In genomic region chr8:95020293-95020777, GRCm38 (mm10) we compare ENCODE assay signal across 8 mouse cellular contexts. TPM values are rescaled to one million over a fixed set of nuclear protein-coding genes. Genes with fewer than 3 reads are reported as not detected.
DNase-seq lines count a peak whose midpoint lies in the region; ATAC-seq and TF ChIP-seq lines count a peak whose summit lies in the region.
"Had no signal": no experiment of that assay in that cellular context is flagged by ENCODE, and none has a peak within 500 bp of the region (broad histone marks: within the 10 kb centered on the region; RNA-seq: fewer than 3 reads in every experiment).

No protein-coding gene starts in this region.

- TF ChIP-seq POLR2A in MEL (IDR thresholded peaks at IDR 0.05; ENCODE audit: control insufficient read depth in 1 of 2, insufficient read depth in 1 of 2, low read depth in 1 of 2, low read length in 2 of 2, poor library complexity in 1 of 2) = no peak

- no peak for ATAC-seq in embryonic facial prominence, embryonic 11.5 days (replicated peaks; ENCODE audit: insufficient number of reproducible peaks, low FRiP score, low TSS enrichment, low read depth)
- ATAC-seq in megakaryocyte-erythroid progenitor cell, adult 5-6 weeks (replicated peaks; ENCODE audit: low FRiP score, low TSS enrichment, poor library complexity, severe bottlenecking) = peak; percentile 66
- no peak for ATAC-seq in hindbrain, postnatal 0 days

- no peaks in the 10 kb centered on the region for H3K9me3 ChIP-seq in MEL (replicated peaks; ENCODE audit: insufficient read depth, low read length)
- no peaks in the 10 kb centered on the region for H3K9me3 ChIP-seq in embryonic facial prominence, embryonic 11.5 days (replicated peaks; ENCODE audit: control insufficient read depth, low read length)
- H3K9me3 ChIP-seq in limb, embryonic 10.5 days (replicated peaks) = no peaks in the 10 kb centered on the region
- H3K9me3 ChIP-seq in hindbrain, postnatal 0 days (ENCODE audit: low read length) = no peaks in the 10 kb centered on the region

- H3K4me3 ChIP-seq in MEL (ENCODE audit: control insufficient read depth in 1 of 2, insufficient read depth in 1 of 2, low read depth in 2 of 2, low read length in 2 of 2) = no peak overlapping the region
- H3K4me3 ChIP-seq in embryonic facial prominence, embryonic 11.5 days (ENCODE audit: low read depth, low read length) = no peak overlapping the region
- no peak overlapping the region for H3K4me3 ChIP-seq in limb, embryonic 10.5 days
- no peak overlapping the region for H3K4me3 ChIP-seq in hindbrain, postnatal 0 days (ENCODE audit: low read length)

- no peaks in the 10 kb centered on the region for H3K4me1 ChIP-seq in MEL (ENCODE audit: control insufficient read depth in 1 of 2, insufficient read depth in 2 of 2, low read length in 2 of 2)
- no peaks in the 10 kb centered on the region for H3K4me1 ChIP-seq in embryonic facial prominence, embryonic 11.5 days (ENCODE audit: control insufficient read depth, insufficient read depth, low read length)
- H3K4me1 ChIP-seq in limb, embryonic 10.5 days = peaks cover 15% of the 10 kb centered on the region
- no peaks in the 10 kb centered on the region for H3K4me1 ChIP-seq in hindbrain, postnatal 0 days (ENCODE audit: insufficient read depth, low read length)

- no peak for TF ChIP-seq RAD21 in MEL (IDR thresholded peaks at IDR 0.05; ENCODE audit: low read depth, low read length)

- WGBS in embryonic facial prominence, embryonic 11.5 days = 66% methylated on average over 12 of the region's 12 CpGs
- 70% methylated on average over 12 of the region's 12 CpGs for WGBS in limb, embryonic 10.5 days
- WGBS in hindbrain, postnatal 0 days = 74% methylated on average over 12 of the region's 12 CpGs

- TF ChIP-seq CTCF in MEL (IDR thresholded peaks at IDR 0.05 in 2 of 3, conservative IDR thresholded peaks at IDR 0.05 in 1 of 3; ENCODE audit: control insufficient read depth in 1 of 3, insufficient read depth in 1 of 3, low read depth in 2 of 3, low read length in 3 of 3, poor library complexity in 1 of 3, severe bottlenecking in 1 of 3) = no peak
- no peak for TF ChIP-seq CTCF in hindbrain, postnatal 0 days (IDR thresholded peaks at IDR 0.05; ENCODE audit: low read depth)

- no peak overlapping the region for H3K27ac ChIP-seq in MEL (ENCODE audit: control insufficient read depth, low read depth, low read length)
- H3K27ac ChIP-seq in embryonic facial prominence, embryonic 11.5 days (replicated peaks; ENCODE audit: low read depth, low read length) = 0 out of 2 replicates have a peak overlapping the region, but pooled peaks have one; percentile 8
- H3K27ac ChIP-seq in limb, embryonic 10.5 days = peak overlapping the region; percentile 31
- no peak overlapping the region for H3K27ac ChIP-seq in hindbrain, postnatal 0 days

- H3K27me3 ChIP-seq in MEL (ENCODE audit: control insufficient read depth in 1 of 2, insufficient read depth in 2 of 2, low read length in 2 of 2) = peaks cover 0 to 3% of the 10 kb centered on the region in 2 experiments; a peak in 2 of 4 replicates
- H3K27me3 ChIP-seq in embryonic facial prominence, embryonic 11.5 days (ENCODE audit: control insufficient read depth, insufficient read depth, low read length) = no peaks in the 10 kb centered on the region
- H3K27me3 ChIP-seq in limb, embryonic 10.5 days (ENCODE audit: low read depth, poor library complexity, severe bottlenecking) = no peaks in the 10 kb centered on the region
- H3K27me3 ChIP-seq in hindbrain, postnatal 0 days (ENCODE audit: insufficient read depth, low read length) = no peaks in the 10 kb centered on the region

- no peaks in the 10 kb centered on the region for H3K79me2 ChIP-seq in MEL (ENCODE audit: control insufficient read depth, insufficient read depth, low read length, poor library complexity)

- H3K36me3 ChIP-seq in MEL (ENCODE audit: control insufficient read depth in 1 of 2, insufficient read depth in 2 of 2, low read length in 2 of 2) = no peaks in the 10 kb centered on the region
- H3K36me3 ChIP-seq in embryonic facial prominence, embryonic 11.5 days (replicated peaks; ENCODE audit: control insufficient read depth, insufficient read depth, low read depth, low read length) = no peaks in the 10 kb centered on the region
- no peaks in the 10 kb centered on the region for H3K36me3 ChIP-seq in limb, embryonic 10.5 days
- no peaks in the 10 kb centered on the region for H3K36me3 ChIP-seq in hindbrain, postnatal 0 days (ENCODE audit: insufficient read depth, low read length)

- no peak overlapping the region for H3K4me2 ChIP-seq in embryonic facial prominence, embryonic 11.5 days (ENCODE audit: low read depth, low read length)
- H3K4me2 ChIP-seq in hindbrain, postnatal 0 days (ENCODE audit: low read depth, low read length) = no peak overlapping the region

- peak; percentile 8 for DNase-seq in MEL (ENCODE audit: low read depth, low spot score)
- no peak for DNase-seq in embryonic facial prominence, embryonic 11.5 days (ENCODE audit: low spot score)
- DNase-seq in limb, embryonic 10.5 days (ENCODE audit: low spot score) = no peak
- no peak for DNase-seq in cerebellum, adult 9-11 months
- DNase-seq in hindbrain, postnatal 0 days (ENCODE audit: low spot score) = no peak
- DNase-seq in cerebellum, adult 11-12 months = no peak

- no peak for TF ChIP-seq EP300 in MEL (IDR thresholded peaks at IDR 0.05; ENCODE audit: low read depth in 1 of 2, low read length in 2 of 2)

- H3K9ac ChIP-seq in MEL (ENCODE audit: control insufficient read depth, low read depth, low read length, poor library complexity, severe bottlenecking) = no peak overlapping the region
- H3K9ac ChIP-seq in embryonic facial prominence, embryonic 11.5 days (replicated peaks; ENCODE audit: low read length) = no peak overlapping the region
- no peak overlapping the region for H3K9ac ChIP-seq in hindbrain, postnatal 0 days (replicated peaks; ENCODE audit: low read length)

TF ChIP-seq in MEL, 35 proteins besides CTCF, POLR2A, EP300 and RAD21:
- no peak for TF ChIP-seq ELF1 (IDR thresholded peaks at IDR 0.05; ENCODE audit: low read depth, low read length)
- no peak for TF ChIP-seq ZC3H11A (IDR thresholded peaks at IDR 0.05; ENCODE audit: low read depth, low read length)
- TF ChIP-seq JUND (IDR thresholded peaks at IDR 0.05; ENCODE audit: low read depth, low read length) = no peak
- no peak for TF ChIP-seq ETS1 (IDR thresholded peaks at IDR 0.05; ENCODE audit: low read depth, low read length)
- no peak for TF ChIP-seq TBP (IDR thresholded peaks at IDR 0.05; ENCODE audit: low read depth, low read length)
- no peak for TF ChIP-seq SMC3 (IDR thresholded peaks at IDR 0.05; ENCODE audit: low read depth, low read length)
- TF ChIP-seq MYB (IDR thresholded peaks at IDR 0.05; ENCODE audit: low read depth, low read length) = no peak
- no peak for TF ChIP-seq NELFE (IDR thresholded peaks at IDR 0.05; ENCODE audit: low read depth, low read length)
- no peak for TF ChIP-seq NRF1 (IDR thresholded peaks at IDR 0.05; ENCODE audit: insufficient read depth, low read depth, low read length, poor library complexity, severe bottlenecking)
- TF ChIP-seq MAZ (IDR thresholded peaks at IDR 0.05; ENCODE audit: low read depth, low read length) = no peak
TF ChIP-seq in MEL: peak in this region for 0.

RNA-seq across cellular contexts. Expression of gene Adgrg3, which starts 2.8 kb away (rescaled TPM):
- total RNA-seq in MEL (2012; rRNA removed) = not detected in 2 replicates
- polyA plus RNA-seq in MEL (2012; ENCODE audit: insufficient read depth in 1 of 2, insufficient read length in 2 of 2, low read depth in 1 of 2, low replicate concordance in 2 of 2, missing spikeins in 1 of 2) = under 1 TPM in 1 of 2 experiments, not detected in 1; 0.08 TPM
- polyA plus RNA-seq in embryonic facial prominence, embryonic 11.5 days (2014; fragmentation: Nextera tagmentation; extraction: Ambion mirVana) = 2.0 and 3.2 TPM in 2 replicates
- polyA plus RNA-seq in limb, embryonic 10.5 days (2016; fragmentation: Nextera tagmentation; extraction: Ambion mirVana) = 3.4 and 4.2 TPM in 2 replicates
- total RNA-seq in megakaryocyte-erythroid progenitor cell, adult 5-6 weeks (2014; fragmentation: Nextera tagmentation) = 30.9 and 44.1 TPM in 2 replicates
- total RNA-seq in megakaryocyte-erythroid progenitor cell, adult 5-6 weeks (2017) = 20.4 and 46.4 TPM in 2 replicates
- total RNA-seq in hindbrain, postnatal 0 days (2014; rRNA removed) = 1.3 TPM in 2 replicates
- 0.52 and 0.54 TPM in 2 replicates for polyA plus RNA-seq in hindbrain, postnatal 0 days (2015; fragmentation: Nextera tagmentation; extraction: Ambion mirVana)

RNA-seq across cellular contexts. Expression of gene Drc7, which starts 34.6 kb away (rescaled TPM):
- 0.04 TPM in 1 of 2 replicates, not detected in the other for total RNA-seq in MEL (2012; rRNA removed)
- polyA plus RNA-seq in MEL (2012; ENCODE audit: insufficient read depth in 1 of 2, insufficient read length in 2 of 2, low read depth in 1 of 2, low replicate concordance in 2 of 2, missing spikeins in 1 of 2) = under 1 TPM in 1 of 2 experiments, not detected in 1; 0.07 TPM
- not detected in 2 replicates for polyA plus RNA-seq in embryonic facial prominence, embryonic 11.5 days (2014; fragmentation: Nextera tagmentation; extraction: Ambion mirVana)
- polyA plus RNA-seq in limb, embryonic 10.5 days (2016; fragmentation: Nextera tagmentation; extraction: Ambion mirVana) = 0.23 TPM in 2 replicates
- 0.68 TPM in 1 of 2 replicates, not detected in the other for total RNA-seq in megakaryocyte-erythroid progenitor cell, adult 5-6 weeks (2014; fragmentation: Nextera tagmentation)
- 0.84 and 2.0 TPM in 2 replicates for total RNA-seq in megakaryocyte-erythroid progenitor cell, adult 5-6 weeks (2017)
- total RNA-seq in hindbrain, postnatal 0 days (2014; rRNA removed) = 2.9 and 3.6 TPM in 2 replicates
- polyA plus RNA-seq in hindbrain, postnatal 0 days (2015; fragmentation: Nextera tagmentation; extraction: Ambion mirVana) = 3.0 and 3.3 TPM in 2 replicates
- total RNA-seq: heart, postnatal 36 days had no signal

RNA-seq across cellular contexts. Expression of gene Adgrg1, which starts 45.8 kb away (rescaled TPM):
- 4.2 and 7.2 TPM in 2 replicates for total RNA-seq in MEL (2012; rRNA removed)
- 10 to 100 TPM in 1 of 2 experiments, not detected in 1; 33.2 TPM for polyA plus RNA-seq in MEL (2012; ENCODE audit: insufficient read depth in 1 of 2, insufficient read length in 2 of 2, low read depth in 1 of 2, low replicate concordance in 2 of 2, missing spikeins in 1 of 2)
- polyA plus RNA-seq in embryonic facial prominence, embryonic 11.5 days (2014; fragmentation: Nextera tagmentation; extraction: Ambion mirVana) = 31.4 and 33.2 TPM in 2 replicates
- polyA plus RNA-seq in limb, embryonic 10.5 days (2016; fragmentation: Nextera tagmentation; extraction: Ambion mirVana) = 7.0 and 11.6 TPM in 2 replicates
- 150 and 156 TPM in 2 replicates for total RNA-seq in megakaryocyte-erythroid progenitor cell, adult 5-6 weeks (2014; fragmentation: Nextera tagmentation)
- total RNA-seq in megakaryocyte-erythroid progenitor cell, adult 5-6 weeks (2017) = 85.4 and 123 TPM in 2 replicates
- total RNA-seq in hindbrain, postnatal 0 days (2014; rRNA removed) = 236 and 284 TPM in 2 replicates
- 105 TPM in 2 replicates for polyA plus RNA-seq in hindbrain, postnatal 0 days (2015; fragmentation: Nextera tagmentation; extraction: Ambion mirVana)

Comparison
In these comparisons a context has a peak if more than half of its experiments do, and no peak if none do; other contexts are left out.
1. H3K27ac ChIP-seq: peak in embryonic facial prominence, embryonic 11.5 days (single experiment) and limb, embryonic 10.5 days (single experiment); none in MEL (single experiment) and hindbrain, postnatal 0 days (single experiment).